Mouse (Mus musculus) neutrophil, adult 65 days (primary cell): ENCODE measurements around the gene Gm32687. TPM values are rescaled to one million over a fixed set of nuclear protein-coding genes. Genes with fewer than 3 reads are reported as not detected.

Experiments used
- total RNA-seq: library from RNA; stranded (reverse); gene quantifications from 2 replicates; pipeline ENCODE4 v1.2.4, GENCODE M21; 2023

Gene Gm32687
- total RNA-seq: 1.3 TPM in 1 of 2 replicates, not detected in the other

DNA sequence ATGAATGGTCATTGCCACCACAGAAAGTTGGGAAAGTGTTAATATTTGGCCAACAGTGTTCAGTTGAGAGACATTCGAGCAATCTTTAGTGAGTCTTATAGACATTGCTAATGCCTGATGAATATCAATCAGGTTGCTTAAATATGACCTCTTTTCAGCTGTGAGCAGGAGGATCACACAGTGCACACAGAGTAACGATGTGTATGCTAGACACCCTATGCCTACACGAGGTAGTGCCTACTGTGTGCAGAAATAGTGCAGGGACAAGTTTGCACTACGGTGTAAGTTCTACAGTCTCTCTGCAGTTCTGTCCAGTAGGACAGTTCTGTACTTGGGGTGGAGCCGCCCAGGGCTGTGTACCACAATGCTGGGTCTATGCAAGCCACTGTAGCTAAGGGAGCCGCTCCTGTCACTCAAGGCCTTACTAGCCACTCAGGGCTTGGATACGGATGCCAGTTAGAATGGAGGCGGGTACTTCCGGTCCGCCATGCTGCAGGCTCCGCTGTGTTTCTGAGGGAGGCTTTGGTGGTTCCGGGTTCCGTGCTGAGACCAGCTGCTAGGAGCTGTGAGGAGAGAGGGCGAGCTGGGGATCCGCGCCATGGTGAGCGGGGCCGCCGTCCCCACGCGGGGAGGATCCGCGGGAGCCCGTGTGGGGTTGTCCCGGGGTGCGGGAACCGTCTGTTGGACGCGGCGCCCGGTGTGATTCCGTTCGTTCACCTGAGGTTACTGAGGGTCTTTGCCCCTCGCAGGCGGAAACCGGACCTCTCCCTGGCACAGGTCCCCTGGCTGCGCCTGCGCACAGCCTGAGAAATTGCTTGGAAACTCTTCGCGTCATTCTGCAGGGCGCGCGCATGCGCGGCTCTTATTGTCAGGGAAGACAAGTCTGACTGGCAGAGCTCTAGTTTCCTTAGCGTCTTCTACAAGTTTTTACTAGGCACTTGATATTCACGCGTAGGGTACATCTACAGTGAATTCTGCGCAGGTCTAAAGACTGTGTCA, at the start of gene Gm32687:
TSS of gene Gm32687 (plus strand) at position 526 of the 999 bp plus-strand sequence.

DNA sequence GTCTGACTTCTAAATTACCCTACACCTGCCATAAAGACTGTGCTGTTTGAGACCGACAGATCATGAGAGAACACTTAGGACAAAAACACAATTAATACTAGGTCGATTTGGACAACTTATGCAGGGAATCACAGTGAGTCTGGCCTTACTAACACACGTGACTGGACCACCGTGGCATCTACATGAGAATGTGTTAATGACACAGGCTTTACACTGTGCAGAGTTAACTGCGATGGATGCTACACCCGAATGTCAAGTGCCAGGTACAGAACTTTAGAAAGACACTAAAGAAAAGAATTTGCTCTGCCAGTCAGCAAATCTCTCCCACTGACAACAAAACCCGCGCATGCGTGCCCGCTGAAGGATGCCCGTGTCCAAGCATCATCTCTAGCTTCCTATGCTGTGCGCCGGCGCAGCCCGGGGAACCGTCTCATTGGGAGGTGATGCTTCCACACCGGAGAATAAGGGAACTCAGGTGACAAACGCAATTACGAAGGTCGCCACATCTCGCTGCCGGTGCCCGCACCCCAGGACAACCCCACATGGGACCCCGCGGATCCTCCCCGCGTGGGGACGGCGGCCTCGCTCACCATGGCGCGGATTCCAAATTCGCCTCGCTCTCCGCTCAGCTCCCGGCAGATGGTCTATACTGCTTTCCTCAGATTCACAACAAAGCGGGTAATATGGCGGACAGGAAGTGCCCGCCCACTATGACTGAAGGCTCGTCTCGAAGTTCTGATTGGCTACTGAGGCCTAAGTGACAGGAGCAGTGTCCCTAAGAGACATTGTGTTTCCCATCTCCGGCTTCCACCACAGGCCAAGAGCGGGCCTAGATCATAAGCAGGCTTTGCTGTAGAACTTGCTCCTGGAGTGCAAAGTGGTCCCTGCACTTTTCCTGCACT, 66.4 kb downstream of the Gm32687 start, which contains the start of gene Zfp781:
TSS of gene Zfp781 (minus strand) at position 639 of the 902 bp plus-strand sequence.

Other genes with a start within 250 kb of the Gm32687 start
- 9.8 and 10.9 TPM in 2 replicates for gene Sirt6, start 236.1 kb upstream of the Gm32687 start, total RNA-seq
- 0.25 and 0.52 TPM in 2 replicates for gene Ankrd24, start 235.4 kb upstream of the Gm32687 start, total RNA-seq
- gene Gm10778, start 214.9 kb upstream of the Gm32687 start, total RNA-seq: 0.35 TPM in 1 of 2 replicates, not detected in the other
- 1.5 and 5.1 TPM in 2 replicates for gene Zfp433, start 159.1 kb upstream of the Gm32687 start, total RNA-seq
- gene Gm3055, start 92.8 kb upstream of the Gm32687 start, total RNA-seq: not detected in 2 replicates
- gene Gm4767, start 51.7 kb upstream of the Gm32687 start, total RNA-seq: 0.38 and 0.39 TPM in 2 replicates
- gene Zfp781, start 66.5 kb downstream of the Gm32687 start, total RNA-seq: 0.28 and 0.32 TPM in 2 replicates
- 0.51 and 0.57 TPM in 2 replicates for gene Zfp873, start 184.2 kb downstream of the Gm32687 start, total RNA-seq
- gene BC024063, start 219.4 kb downstream of the Gm32687 start, total RNA-seq: 2.2 TPM in 2 replicates